Mouse (Mus musculus) T-helper 2 cell (primary cell): ENCODE measurements at regions not wholly inside any gene's neighbourhood (a gene's known extent, or its start where the extent isn't known, plus 50 kb on each side); places are given as distances from the start of the nearest gene placed in this dataset.
"Not testable (repeated sequence)": the region's sequence is repeated elsewhere in the genome, so short reads cannot be mapped to it uniquely, and the experiment has no call there.

Experiments
- in situ Hi-C: fragments of 300-600 bp; cut with MboI, MseI; formaldehyde crosslinking; loops from one replicate; pipeline ENCODE4 v1.15.1; 2025; ENCODE audit warnings: high pct_unique_total_duplicates

DNA sequence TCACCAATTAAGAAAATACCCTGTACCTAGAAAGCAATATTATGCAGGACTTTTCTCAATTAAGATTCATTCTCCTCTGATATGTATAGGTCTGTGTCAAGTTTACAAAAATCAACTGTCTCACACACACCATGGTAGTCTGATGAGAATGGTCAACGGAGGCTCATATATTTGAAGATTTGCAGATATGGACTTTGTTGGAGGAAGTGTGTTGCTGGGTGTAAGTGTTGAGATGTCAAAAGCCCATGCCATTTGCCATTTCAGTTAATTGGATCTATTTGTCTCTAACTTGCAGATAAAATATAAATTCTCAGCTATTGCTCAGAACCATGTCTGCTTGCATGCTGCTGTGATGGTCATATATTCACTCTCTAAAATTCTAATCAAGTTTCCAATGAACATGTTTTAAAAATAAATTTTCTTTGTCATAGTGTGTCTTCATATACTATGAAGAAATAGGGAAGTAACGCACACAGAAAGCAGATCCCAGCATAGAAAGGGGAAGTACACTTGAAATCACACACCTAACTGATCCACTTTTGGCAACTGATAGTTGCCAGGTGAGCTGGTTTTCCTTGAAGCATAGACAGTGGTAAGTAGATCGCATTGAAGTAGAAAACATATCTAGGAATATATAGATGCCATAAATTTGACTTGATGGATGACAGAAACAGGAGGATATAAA, 326.4 kb downstream of the Gm11232 start:
- in situ Hi-C loops = no loop called here

GRCm38 (mm10) chr4:71422121-71422520, 335.6 kb downstream of the Gm11232 start:
- in situ Hi-C loops = not testable (repeated sequence)

DNA sequence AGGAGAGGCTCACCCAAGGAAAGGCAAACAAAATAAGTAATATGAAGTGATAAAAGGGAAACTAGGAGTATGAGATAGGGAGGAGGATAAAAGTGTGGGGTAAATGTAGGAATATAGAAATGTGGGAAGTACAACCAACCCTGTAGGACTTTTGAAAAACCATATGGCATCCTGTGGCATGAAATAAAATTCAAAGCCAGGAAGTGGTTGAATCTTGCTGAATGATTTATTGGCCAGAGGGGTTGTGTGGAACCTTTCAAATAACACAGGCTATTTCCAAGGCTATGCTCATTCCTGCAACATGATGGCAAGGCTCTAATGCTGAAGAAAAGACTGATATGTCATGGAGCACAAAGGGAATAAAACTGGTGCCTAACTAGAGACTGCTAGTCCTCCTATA, 347.9 kb downstream of the Gm11232 start:
- in situ Hi-C loops = no loop called here

DNA sequence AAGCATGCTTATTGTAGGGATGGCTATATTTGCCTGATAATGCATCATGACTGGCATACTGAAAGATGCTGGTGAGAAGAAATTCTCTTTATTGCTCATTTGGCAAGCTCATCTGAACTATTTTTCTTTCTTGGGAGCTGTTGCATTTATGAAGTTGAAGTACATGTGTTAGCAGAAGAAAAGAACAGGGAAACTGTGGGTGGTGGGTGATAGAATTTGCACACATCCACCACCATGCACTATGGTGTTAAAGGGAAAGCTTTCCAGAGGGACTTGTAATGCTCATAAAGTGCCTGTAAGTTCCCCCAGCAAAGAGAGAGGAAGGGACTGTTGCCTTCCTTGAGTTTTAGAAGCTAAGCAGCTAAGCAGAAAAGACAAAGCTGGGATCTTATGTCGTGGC, 367.3 kb downstream of the Gm11232 start:
- in situ Hi-C loops = no loop called here

DNA sequence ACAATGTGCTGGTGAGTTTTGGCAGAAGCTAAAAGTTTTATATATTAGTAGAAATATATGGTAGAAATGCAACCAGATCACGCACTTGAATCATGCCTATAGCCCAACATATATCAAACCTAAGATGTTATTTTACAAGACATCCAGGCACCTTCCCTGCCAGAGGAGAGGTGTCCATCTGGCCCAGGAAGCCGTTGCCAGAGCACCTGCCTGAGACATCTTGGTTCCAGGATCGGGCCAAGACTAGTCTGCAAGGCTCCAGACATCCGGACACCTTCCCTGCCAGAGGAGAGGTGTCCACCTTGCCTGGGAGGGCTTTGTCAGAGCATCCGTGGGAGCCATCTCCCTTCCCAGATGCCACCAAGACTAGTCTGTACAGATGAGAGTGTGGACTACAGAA, 388.5 kb downstream of the Gm11232 start:
- in situ Hi-C loops = loop anchor here (25.0 kb wide), 1 partner anchor 507 kb away; no protein-coding TSS in a partner anchor

DNA sequence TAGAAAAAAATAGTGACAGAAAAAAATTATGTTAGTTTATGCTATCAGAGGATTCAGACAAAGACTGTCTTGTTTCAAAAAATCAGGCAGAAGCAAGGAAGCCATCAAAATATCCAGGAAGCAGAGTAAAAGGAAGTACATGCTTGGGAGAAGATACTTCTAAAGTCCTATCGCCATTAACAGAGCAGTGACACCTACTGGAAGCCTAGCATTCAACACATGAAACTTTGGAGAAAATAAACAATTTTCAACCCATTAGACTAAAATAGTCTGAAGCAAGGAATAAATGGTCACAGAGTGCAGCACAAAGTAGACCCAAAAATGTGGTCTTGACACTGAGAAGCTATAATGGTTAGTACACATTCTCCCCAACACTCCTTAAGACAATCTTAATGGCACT, 394.0 kb downstream of the Gm11232 start:
- in situ Hi-C loops = loop anchor here (25.0 kb wide), 1 partner anchor 501 kb away; no protein-coding TSS in a partner anchor

- in situ Hi-C loops = loop anchor here (10.0 to 25.0 kb wide), 2 partner anchors 495 to 947 kb away; no protein-coding TSS in a partner anchor
Measured at GRCm38 (mm10) chr4:71357626-71358025, 400.1 kb downstream of the Gm11232 start.

DNA sequence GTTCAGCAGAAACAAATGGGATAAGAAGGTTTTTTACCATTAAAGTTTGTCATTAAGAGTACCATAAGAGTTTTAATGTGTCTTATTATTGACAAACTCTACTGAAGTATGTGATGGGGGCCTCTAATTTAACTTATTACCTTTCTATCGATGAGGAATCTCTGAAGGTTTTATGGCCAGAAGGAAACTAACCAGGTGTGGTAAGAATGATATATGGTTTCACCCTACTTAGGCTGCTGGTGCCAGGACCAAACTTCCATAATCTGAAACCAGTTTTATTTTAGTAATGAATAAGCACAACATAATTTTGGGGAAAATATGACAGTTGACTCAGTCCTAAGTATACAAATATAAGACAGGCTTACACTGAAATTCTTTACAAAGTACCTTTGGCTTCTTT, 401.1 kb downstream of the Gm11232 start:
- in situ Hi-C loops = loop anchor here (10.0 to 25.0 kb wide), 2 partner anchors 494 to 948 kb away; no protein-coding TSS in a partner anchor

- in situ Hi-C loops = loop anchor here (10.0 to 25.0 kb wide), 2 partner anchors 494 to 948 kb away; no protein-coding TSS in a partner anchor
Measured at GRCm38 (mm10) chr4:71356310-71356709, 401.5 kb downstream of the Gm11232 start.

GRCm38 (mm10) chr4:71351880-71352279, 405.9 kb downstream of the Gm11232 start:
- in situ Hi-C loops = loop anchor here (10.0 to 25.0 kb wide), 2 partner anchors 490 to 953 kb away; no protein-coding TSS in a partner anchor

DNA sequence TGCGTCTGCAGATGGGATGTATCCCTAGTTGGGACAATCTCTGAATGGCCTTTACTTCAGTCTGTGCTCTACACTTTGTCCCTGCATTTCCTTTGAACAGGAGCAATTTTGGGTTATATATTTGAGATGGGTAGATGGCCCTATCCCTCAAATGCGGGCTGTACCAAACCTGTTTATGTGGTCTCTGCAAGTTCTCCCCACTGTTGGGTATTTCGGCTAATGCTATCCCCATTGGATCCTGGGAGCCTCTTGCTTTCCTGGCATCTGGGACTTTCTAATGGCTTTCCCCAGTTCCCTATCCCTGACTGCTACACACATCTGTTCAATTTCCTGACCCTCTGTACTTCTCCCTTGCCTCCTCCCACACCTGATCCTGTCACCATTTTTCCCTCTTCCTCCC, 414.7 kb downstream of the Gm11232 start:
- in situ Hi-C loops = no loop called here

DNA sequence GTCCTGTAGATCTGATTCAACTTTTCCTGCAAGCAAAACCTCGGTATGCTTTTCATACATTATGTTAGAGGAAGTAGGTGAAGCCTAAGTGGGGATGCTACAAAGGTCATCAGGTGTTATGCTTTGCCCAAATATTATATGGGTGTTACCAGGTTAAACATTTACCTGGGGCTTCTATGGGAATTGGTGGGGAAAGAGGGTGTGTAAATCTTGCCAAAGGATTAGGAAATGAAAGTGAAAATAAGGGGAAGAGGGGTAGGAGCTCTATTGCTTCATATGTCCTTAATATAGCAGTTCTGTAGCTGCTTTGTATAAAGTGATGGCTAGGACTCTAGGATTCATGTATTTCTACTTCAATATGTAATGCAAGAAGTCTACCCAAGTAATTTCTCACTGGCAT, 419.2 kb downstream of the Gm11232 start:
- in situ Hi-C loops = no loop called here

GRCm38 (mm10) chr4:71332672-71333071, 425.1 kb downstream of the Gm11232 start:
- in situ Hi-C loops = no loop called here

DNA sequence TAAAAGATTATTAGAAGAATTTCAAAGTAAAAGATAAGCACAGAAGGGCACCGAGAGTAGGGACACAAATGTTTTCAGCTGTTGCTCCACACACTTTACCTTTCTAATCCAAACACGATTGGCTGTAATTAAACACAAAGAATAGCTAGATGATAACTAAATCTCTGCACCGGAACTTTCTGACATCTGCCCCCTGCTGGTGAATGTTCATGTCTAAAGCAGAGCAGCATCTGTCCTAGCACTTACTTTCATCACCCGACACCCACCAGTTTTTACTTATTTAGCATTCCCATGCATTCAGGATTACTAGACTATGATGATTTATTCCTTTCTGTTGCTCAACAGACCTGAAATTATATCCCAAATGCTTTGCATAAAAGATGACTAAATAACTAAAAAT, 425.7 kb downstream of the Gm11232 start:
- in situ Hi-C loops = no loop called here

DNA sequence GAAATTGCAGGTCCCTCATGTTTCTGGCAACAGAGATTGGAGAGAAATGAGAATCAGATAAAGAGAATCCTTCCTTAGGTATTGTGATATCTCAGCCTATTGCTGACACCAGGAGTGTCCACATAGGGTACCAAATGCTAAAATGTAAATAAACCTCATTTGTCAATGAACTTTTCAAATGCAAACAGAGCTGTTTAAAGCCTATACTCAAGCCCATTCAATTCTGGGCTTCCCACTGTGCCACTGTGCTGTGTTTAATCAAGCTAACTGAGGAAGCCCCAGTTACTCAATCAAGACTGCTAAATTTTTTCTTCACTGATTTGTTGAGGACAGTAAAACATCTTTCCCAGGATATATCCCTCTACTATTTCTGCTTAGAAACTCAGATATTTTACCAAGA, 441.2 kb downstream of the Gm11232 start:
- in situ Hi-C loops = no loop called here

- in situ Hi-C loops = no loop called here
Measured at GRCm38 (mm10) chr4:71307176-71307612, 450.6 kb downstream of the Gm11232 start.

DNA sequence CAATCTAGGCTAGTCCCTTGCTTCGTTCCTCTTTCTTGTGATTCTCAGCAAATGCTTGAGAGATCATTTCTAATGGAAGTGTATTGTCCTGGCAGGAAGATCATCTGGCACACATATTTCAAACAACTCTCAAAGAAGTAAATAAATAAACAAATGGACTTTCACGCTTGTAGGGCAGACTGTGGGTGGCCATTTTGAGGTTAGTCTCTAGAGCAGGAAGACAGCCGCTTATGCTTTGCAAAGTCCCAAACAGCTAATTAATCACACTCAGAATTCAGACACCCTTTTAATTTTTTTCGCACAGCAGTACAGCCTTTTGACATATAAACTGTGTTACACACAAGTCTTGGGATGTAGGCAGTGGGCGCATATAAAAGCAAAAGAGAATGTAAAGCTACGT, 451.1 kb downstream of the Gm11232 start:
- in situ Hi-C loops = no loop called here

DNA sequence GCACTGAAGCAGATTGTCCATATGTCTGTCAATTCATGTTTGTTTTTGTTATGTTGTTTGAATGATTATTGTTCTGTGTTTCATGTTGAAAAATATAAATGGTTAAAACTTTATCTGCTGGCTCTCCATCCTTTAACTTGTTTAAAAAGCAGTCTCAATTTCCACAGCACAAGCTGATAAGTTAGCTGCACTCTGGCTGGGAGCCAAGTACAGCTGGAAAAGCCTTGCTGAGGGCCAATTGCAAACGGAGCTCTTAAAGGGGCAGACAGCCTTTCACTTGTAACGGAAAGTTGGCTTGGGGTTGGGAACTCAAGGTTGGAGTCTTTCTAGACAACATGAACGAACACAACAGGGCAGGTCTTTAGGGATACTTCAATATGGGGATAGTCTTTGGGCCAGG, 462.0 kb downstream of the Gm11232 start:
- in situ Hi-C loops = not testable (repeated sequence)

DNA sequence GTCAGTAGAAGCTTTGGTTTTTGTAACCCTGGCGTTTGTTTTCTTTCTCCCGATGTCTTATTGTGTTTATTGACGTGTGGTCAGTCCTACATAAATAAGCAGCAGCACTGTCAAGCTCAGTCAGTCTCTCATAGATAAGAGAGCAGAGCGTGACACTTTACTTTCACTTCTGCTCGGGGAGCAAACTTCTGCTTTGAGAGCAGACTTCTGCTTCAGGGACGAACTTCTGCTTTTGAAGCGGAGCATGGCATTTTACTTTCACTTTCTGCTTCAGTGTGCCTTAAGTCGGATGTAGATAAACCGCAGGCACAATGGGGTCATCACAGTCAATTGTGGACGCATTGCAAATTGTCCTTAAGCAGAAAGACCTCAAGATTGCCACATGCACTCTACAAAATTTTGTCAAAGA, 466.0 kb downstream of the Gm11232 start:
- in situ Hi-C loops = no loop called here

- in situ Hi-C loops = not testable (repeated sequence)
Measured at GRCm38 (mm10) chr4:71291111-71291740, 466.5 kb downstream of the Gm11232 start.

DNA sequence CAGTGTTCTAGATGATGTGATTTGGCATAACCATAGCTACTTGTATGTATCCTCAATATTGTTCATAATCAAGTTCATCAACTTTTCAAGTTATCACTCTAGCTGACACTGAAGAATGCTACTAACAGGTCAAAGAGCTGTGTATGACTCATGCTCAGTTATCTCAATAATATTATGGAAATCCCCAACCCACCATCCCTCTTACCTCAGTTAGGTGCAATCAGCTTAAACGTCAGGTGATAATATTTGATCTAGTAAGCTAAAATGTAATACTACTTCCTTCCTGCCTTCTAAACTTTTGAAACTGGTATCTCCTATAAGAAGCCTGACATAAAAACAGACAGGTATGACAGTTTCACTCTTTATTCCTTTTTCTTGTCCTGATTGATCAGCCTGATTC, 474.6 kb downstream of the Gm11232 start:
- in situ Hi-C loops = loop anchor here (10.0 kb wide), 1 partner anchor 748 kb away; the partner anchor contains the start of gene Megf9

DNA sequence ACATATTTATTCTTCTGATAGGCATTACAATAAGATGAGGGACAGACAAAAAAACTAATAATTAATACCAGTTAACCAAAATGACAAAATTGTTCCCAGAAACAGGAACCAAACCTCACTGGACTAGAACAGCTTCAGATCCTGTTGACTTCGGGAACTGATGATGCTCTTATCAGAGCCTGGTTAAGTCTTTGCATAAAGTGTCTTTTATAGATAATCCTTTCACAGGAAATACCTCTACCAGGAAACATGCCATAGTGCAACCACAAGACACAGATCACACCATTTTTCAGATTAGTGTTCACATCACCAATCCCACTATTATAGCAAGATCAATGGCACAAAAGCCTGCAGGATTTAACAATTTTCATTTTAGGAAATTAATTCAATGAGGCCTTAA, 478.1 kb downstream of the Gm11232 start:
- in situ Hi-C loops = loop anchor here (10.0 kb wide), 2 partner anchors 745 to 1275 kb away; partner anchors contain the start of gene Megf9

GRCm38 (mm10) chr4:71259897-71260296, 497.9 kb downstream of the Gm11232 start:
- in situ Hi-C loops = no loop called here
